Mouse (Mus musculus) liver, adult 2 months (tissue): ENCODE results near the gene Sdc3. TPM values are rescaled to one million over a fixed set of nuclear protein-coding genes. Genes with fewer than 3 reads are reported as not detected.
A peak's percentile ranks its signal among the peaks of the same experiment; 100 is the strongest.

ENCODE experiments used
- DNase-seq: peaks from one replicate; pipeline ENCODE4 v3.0.0-alpha.2; 2011; ENCODE audit warnings: low read depth, low spot score; ENCODE audit errors: extremely low read depth
- H3K27ac ChIP-seq: fragments of 200-500 bp; replicated peaks from 2 replicates; pipeline ENCODE4 v1.5.1; 2012; ENCODE audit warnings: low read depth, mild to moderate bottlenecking, control low read depth, inconsistent platforms, low read length; ENCODE audit not compliant: insufficient read depth
- H3K27me3 ChIP-seq: fragments of 200-500 bp; 2 replicates; pipeline ENCODE4 v1.6.1; 2012; ENCODE audit warnings: mild to moderate bottlenecking, moderate library complexity, low read length, inconsistent platforms; ENCODE audit not compliant: control insufficient read depth, insufficient read depth
- H3K36me3 ChIP-seq: fragments of 200-500 bp; 2 replicates; pipeline ENCODE4 v1.6.1; 2012; ENCODE audit warnings: low read length, inconsistent platforms; ENCODE audit not compliant: control insufficient read depth, insufficient read depth
- H3K4me1 ChIP-seq: fragments of 200-500 bp; 2 replicates; pipeline ENCODE4 v1.6.1; 2011; ENCODE audit warnings: low read length; ENCODE audit not compliant: control insufficient read depth, insufficient read depth
- H3K4me3 ChIP-seq: fragments of 200-500 bp; 2 replicates; pipeline ENCODE4 v1.5.1; 2011; ENCODE audit warnings: low read depth, mild to moderate bottlenecking, control low read depth, low read length, moderate library complexity; ENCODE audit not compliant: insufficient read depth
- H3K79me2 ChIP-seq: fragments of 200-500 bp; 2 replicates; pipeline ENCODE4 v1.6.1; 2012; ENCODE audit warnings: inconsistent platforms, mild to moderate bottlenecking, low read length, moderate library complexity; ENCODE audit not compliant: control insufficient read depth, insufficient read depth
- H3K9ac ChIP-seq: fragments of 200-500 bp; 2 replicates; pipeline ENCODE4 v1.6.1; 2012; ENCODE audit warnings: low read depth, mild to moderate bottlenecking, control low read depth, inconsistent platforms, low read length
- CTCF ChIP-seq: fragments of 200-500 bp; IDR thresholded peaks from 2 replicates; pipeline ENCODE4 v1.5.1; 2011; ENCODE audit warnings: low read depth, low read length, control low read depth
- POLR2A ChIP-seq: fragments of 200-500 bp; IDR thresholded peaks from 2 replicates; pipeline ENCODE4 v1.6.1; 2011; ENCODE audit warnings: low read length, control low read depth; ENCODE audit not compliant: insufficient read depth; ENCODE audit errors: extremely low read depth
- WGBS: fragments of 180-500 bp; shearing (Covaris S2); methylation state at CpG from one replicate; pipeline ENCODE4 v1.1.7; 2018; 5-methylcytosine and 5-hydroxymethylcytosine counted together
- polyA plus RNA-seq: library from polyadenylated mRNA; depleted of rRNA; stranded (reverse); fragments of >200 nt; gene quantifications from 2 replicates; pipeline ENCODE4 v1.2.3, GENCODE M21; 2012
- total RNA-seq: library from RNA; depleted of rRNA; stranded (reverse); fragments of >200 nt; gene quantifications from 2 replicates; pipeline ENCODE4 v1.2.3, GENCODE M21; 2014

Sdc3 gene
- total and polyA plus RNA-seq, 2 experiments = 11.1 to 37.1 TPM

DNA sequence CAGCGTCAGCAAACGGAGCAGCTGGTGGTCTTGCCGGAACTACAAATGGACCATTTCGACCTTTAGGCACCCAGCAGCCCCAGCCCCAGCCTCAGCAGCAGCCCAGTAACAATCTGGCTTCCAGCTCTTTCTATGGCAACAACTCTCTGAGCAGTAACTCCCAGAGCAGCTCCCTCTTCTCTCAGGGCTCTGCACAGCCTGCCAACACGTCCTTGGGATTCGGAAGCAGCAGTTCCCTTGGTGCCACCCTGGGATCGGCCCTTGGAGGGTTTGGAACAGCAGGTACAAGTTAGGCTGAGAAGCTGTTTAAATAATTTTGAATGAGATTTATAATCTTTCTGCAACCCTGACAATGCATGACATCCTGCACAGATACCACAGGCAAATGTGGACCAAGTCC, 39.7 kb upstream of the Sdc3 start:
- DNase-seq = no peak
- TF ChIP-seq CTCF (no peak), POLR2A (no peak)
- Histone ChIP-seq H3K27ac (no peak overlapping the region), H3K36me3 (peaks cover 68% of the 10 kb centered on the region), H3K9ac (no peak overlapping the region), H3K79me2 (peaks cover 15% of the 10 kb centered on the region; the same call in 1 of the 2 replicates), H3K4me1 (peaks cover 7% of the 10 kb centered on the region), H3K4me3 (no peak overlapping the region), H3K27me3 (no peaks in the 10 kb centered on the region)
- 88% methylated on average over 7 of the region's 7 CpGs for WGBS

DNA sequence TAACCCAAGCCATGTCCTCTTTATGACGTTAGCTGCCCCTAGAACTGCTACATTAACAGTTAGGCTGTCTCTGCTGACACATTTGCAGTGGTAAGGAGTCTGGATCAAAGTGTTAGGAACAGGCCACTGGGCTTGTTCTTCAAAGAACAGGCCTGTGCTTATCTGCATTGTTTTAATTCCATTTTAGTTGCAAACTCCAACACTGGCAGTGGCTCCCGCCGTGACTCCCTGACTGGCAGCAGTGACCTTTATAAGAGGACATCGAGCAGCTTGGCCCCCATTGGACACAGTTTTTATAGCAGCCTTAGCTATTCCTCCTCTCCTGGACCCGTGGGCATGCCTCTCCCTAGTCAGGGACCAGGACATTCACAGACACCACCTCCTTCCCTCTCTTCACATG, 38.6 kb upstream of the Sdc3 start:
- H3K9ac ChIP-seq = no peak overlapping the region
- H3K36me3 ChIP-seq = peaks cover 64% of the 10 kb centered on the region
- no peak for DNase-seq
- whole genome bisulfite sequencing = 47% methylated on average over 5 of the region's 5 CpGs
- H3K79me2 ChIP-seq = peaks cover 14% of the 10 kb centered on the region; the same call in 1 of the 2 replicates
- no peak overlapping the region for H3K4me3 ChIP-seq
- H3K27ac ChIP-seq = no peak overlapping the region
- H3K4me1 ChIP-seq = peaks cover 7% of the 10 kb centered on the region
- TF ChIP-seq CTCF = no peak
- TF ChIP-seq POLR2A = no peak
- H3K27me3 ChIP-seq = no peaks in the 10 kb centered on the region

GRCm38 (mm10) chr4:130754776-130755175, 37.6 kb upstream of the Sdc3 start:
- Histone ChIP-seq H3K4me1 (0 out of 2 replicates have a peak, but pooled peaks cover 2% of the 10 kb centered on the region), H3K9ac (no peak overlapping the region), H3K4me3 (no peak overlapping the region), H3K79me2 (peaks cover 21% of the 10 kb centered on the region; the same call in 1 of the 2 replicates), H3K27me3 (no peaks in the 10 kb centered on the region), H3K27ac (no peak overlapping the region), H3K36me3 (peaks cover 67% of the 10 kb centered on the region)
- WGBS = 34% methylated on average over 2 of the region's 2 CpGs
- TF ChIP-seq POLR2A = no peak
- no peak for TF ChIP-seq CTCF
- peak; percentile 71 for DNase-seq

DNA sequence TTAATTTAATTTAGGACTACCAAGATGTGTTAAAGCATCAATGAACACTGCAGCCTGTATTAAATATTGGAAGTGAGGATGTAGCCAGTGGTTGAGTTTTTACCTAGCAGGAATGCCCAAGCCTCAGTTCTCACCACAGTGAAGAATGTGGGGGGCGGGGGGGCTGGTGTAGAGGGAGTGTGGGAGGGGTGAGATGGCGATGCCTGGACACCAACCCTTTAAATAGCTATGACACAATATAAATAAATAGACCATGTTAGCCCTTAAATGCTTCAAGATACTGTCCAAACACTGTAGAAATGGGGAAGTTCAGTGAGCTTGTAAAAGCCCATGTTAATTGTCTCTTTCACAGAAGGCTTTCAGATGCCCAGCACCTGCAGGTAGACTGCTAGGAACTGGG, 32.5 kb upstream of the Sdc3 start:
- H3K27ac ChIP-seq = no peak overlapping the region
- WGBS = 86% methylated on average over 2 of the region's 2 CpGs
- H3K4me1 ChIP-seq = no peaks in the 10 kb centered on the region
- no peaks in the 10 kb centered on the region for H3K27me3 ChIP-seq
- no peak for DNase-seq
- no peak overlapping the region for H3K4me3 ChIP-seq
- peaks cover 11% of the 10 kb centered on the region; the same call in 1 of the 2 replicates for H3K79me2 ChIP-seq
- TF ChIP-seq CTCF (no peak), POLR2A (no peak)
- H3K9ac ChIP-seq = no peak overlapping the region
- peaks cover 52% of the 10 kb centered on the region for H3K36me3 ChIP-seq

GRCm38 (mm10) chr4:130761809-130762208, 30.5 kb upstream of the Sdc3 start:
- Histone ChIP-seq H3K79me2 (peaks cover 7% of the 10 kb centered on the region; the same call in 1 of the 2 replicates), H3K4me1 (no peaks in the 10 kb centered on the region), H3K4me3 (no peak overlapping the region), H3K27ac (no peak overlapping the region), H3K9ac (no peak overlapping the region), H3K36me3 (peaks cover 57% of the 10 kb centered on the region), H3K27me3 (no peaks in the 10 kb centered on the region)
- DNase-seq = no peak
- TF ChIP-seq CTCF = no peak
- TF ChIP-seq POLR2A = no peak
- 84% methylated on average over 5 of the region's 5 CpGs for WGBS

GRCm38 (mm10) chr4:130765399-130766160, 26.8 kb upstream of the Sdc3 start:
- no peak for TF ChIP-seq CTCF
- TF ChIP-seq POLR2A = no peak

More at GRCm38 (mm10) chr4:130765399-130766160, 26.8 kb upstream of the Sdc3 start:
- Histone ChIP-seq H3K9ac (no peak overlapping the region), H3K79me2 (no peaks in the 10 kb centered on the region; the same call in 1 of the 2 replicates), H3K27ac (no peak overlapping the region), H3K4me3 (no peak overlapping the region), H3K36me3 (peaks cover 67% of the 10 kb centered on the region), H3K4me1 (no peaks in the 10 kb centered on the region), H3K27me3 (no peaks in the 10 kb centered on the region)
- WGBS = 81% methylated on average over 7 of the region's 7 CpGs
- DNase-seq = peak; percentile 51
